Mouse (Mus musculus) layer of hippocampus, adult 11-12 months (tissue): ENCODE data around the gene Gm11168.
"Not testable (repeated sequence)": the region's sequence is repeated elsewhere in the genome, so short reads cannot be mapped to it uniquely, and the experiment has no call there.

Source experiments
- DNase-seq: peaks from one replicate; pipeline ENCODE4 v3.0.0; 2022; ENCODE audit warnings: low spot score

The Gm11168 gene

DNA sequence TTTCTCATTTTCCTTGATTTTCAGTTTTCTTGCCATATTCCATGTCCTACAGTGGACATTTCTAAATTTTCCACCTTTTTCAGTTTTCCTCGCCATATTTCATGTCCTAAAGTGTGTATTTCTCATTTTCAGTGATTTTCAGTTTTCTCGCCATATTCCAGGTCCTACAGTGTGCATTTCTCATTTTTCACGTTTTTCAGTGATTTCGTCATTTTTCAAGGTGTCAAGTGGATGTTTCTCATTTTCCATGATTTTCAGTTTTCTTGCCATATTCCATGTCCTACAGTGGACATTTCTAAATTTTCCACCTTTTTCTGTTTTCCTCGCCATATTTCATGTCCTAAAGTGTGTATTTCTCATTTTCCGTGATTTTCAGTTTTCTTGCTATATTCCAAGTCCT is 22.5 kb downstream of the Gm11168 start:
- peak; percentile 64 for DNase-seq

DNA sequence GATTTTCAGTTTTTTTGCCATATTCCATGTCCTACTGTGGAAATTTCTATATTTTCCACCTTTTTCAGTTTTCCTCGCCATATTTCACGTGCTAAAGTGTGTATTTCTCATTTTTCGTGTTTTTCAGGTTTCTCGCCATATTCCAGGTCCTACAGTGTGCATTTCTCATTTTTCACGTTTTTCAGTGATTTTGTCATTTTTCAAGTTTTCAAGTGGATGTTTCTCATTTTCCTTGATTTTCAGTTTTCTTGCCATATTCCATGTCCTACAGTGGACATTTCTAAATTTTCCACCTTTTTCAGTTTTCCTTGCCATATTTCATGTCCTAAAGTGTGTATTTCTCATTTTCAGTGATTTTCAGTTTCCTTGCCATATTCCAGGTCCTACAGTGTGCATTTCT is 23.0 kb downstream of the Gm11168 start:
- not testable (repeated sequence) for DNase-seq

DNA sequence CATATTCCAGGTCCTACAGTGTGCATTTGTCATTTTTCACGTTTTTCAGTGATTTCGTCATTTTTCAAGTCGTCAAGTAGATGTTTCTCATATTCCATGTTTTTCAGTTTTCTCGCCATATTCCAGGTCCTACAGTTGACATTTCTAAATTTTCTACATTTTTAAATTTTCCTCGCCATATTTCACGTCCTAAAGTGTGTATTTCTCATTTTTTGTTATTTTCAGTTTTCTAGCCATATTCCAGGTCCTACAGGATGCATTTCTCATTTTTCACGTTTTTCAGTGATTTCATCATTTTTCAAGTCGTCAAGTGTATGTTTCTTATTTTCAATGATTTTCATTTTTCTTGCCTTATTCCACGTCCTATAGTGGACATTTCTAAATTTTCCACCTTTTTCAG is 23.6 kb downstream of the Gm11168 start:
- DNase-seq = not testable (repeated sequence)

DNA sequence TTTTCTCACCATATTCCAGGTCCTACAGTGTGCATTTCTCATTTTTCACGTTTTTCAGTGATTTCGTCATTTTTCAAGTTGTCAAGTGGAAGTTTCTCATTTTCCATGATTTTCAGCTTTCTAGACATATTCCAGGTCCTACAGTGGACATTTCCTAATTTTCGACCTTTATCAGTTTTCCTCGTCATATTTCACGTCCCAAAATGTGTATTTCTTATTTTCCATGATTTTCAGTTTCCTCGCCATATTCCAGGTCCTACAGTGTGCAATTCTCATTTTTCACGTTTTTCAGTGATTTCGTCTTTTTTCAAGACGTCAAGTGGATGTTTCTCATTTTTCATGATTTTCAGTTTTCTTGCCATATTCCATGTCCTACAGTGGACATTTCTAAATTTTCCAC is 24.1 kb downstream of the Gm11168 start:
- not testable (repeated sequence) for DNase-seq

DNA sequence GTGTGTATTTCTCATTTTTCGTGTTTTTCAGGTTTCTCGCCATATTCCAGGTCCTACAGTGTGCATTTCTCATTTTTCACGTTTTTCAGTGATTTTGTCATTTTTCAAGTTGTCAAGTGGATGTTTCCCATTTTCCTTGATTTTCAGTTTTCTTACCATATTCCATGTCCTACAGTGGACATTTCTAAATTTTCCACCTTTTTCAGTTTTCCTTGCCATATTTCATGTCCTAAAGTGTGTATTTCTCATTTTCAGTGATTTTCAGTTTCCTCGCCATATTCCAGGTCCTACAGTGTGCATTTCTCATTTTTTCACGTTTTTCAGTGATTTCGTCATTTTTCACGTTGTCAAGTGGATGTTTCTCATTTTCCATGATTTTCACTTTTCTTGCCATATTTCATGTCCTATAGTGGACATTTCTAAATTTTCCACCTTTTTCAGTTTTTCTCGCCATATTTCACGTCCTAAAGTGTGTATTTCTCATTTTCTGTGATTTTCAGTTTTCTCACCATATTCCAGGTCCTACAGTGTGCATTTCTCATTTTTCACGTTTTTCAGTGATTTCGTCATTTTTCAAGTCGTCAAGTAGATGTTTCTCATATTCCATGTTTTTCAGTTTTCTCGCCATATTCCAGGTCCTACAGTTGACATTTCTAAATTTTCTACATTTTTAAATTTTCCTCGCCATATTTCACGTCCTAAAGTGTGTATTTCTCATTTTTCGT is 26.3 kb downstream of the Gm11168 start:
- peak; percentile 27 for DNase-seq

DNA sequence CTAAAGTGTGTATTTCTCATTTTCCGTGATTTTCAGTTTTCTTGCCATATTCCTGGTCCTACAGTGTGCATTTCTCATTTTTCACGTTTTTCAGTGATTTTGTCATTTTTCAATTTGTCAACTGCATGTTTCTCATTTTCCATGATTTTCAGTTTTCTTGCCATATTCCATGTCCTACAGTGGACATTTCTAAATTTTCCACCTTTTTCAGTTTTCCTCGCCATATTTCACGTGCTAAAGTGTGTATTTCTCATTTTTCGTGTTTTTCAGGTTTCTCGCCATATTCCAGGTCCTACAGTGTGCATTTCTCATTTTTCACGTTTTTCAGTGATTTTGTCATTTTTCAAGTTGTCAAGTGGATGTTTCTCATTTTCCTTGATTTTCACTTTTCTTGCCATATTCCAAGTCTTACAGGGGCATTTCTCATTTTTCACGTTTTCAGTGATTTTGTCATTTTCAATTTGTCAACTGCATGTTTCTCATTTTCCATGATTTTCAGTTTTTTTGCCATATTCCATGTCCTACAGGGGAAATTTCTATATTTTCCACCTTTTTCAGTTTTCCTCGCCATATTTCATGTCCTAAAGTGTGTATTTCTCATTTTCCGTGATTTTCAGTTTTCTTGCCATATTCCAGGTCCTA is 27.7 kb downstream of the Gm11168 start:
- not testable (repeated sequence) for DNase-seq

DNA sequence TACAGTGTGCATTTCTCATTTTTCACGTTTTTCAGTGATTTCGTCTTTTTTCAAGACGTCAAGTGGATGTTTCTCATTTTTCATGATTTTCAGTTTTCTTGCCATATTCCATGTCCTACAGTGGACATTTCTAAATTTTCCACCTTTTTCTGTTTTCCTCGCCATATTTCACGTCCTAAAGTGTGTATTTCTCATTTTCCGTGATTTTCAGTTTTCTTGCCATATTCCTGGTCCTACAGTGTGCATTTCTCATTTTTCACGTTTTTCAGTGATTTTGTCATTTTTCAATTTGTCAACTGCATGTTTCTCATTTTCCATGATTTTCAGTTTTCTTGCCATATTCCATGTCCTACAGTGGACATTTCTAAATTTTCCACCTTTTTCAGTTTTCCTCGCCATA is 31.2 kb downstream of the Gm11168 start, which contains the start of gene Gm17535:
TSS of gene Gm17535 (plus strand) at position 301 of the 400 bp plus-strand sequence.
- DNase-seq = not testable (repeated sequence)

DNA sequence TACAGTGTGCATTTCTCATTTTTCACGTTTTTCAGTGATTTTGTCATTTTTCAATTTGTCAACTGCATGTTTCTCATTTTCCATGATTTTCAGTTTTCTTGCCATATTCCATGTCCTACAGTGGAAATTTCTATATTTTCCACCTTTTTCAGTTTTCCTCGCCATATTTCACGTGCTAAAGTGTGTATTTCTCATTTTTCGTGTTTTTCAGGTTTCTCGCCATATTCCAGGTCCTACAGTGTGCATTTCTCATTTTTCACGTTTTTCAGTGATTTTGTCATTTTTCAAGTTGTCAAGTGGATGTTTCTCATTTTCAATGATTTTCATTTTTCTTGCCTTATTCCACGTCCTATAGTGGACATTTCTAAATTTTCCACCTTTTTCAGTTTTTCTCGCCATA is 33.4 kb downstream of the Gm11168 start, which contains the start of gene Gm10715:
TSS of gene Gm10715 (plus strand) at position 301 of the 400 bp plus-strand sequence.
- DNase-seq = not testable (repeated sequence)

DNA sequence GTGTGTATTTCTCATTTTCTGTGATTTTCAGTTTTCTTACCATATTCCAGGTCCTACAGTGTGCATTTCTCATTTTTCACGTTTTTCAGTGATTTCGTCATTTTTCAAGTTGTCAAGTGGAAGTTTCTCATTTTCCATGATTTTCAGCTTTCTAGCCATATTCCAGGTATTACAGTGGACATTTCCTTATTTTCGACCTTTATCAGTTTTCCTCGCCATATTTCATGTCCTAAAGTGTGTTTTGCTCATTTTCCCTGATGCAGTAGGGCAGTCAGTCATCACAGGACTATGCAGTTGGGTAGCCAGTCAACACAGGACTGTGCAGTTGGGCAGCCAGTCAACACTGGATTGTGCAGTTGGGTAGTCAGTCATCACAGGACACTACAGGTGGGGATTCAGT is 35.0 kb downstream of the Gm11168 start:
- DNase-seq = not testable (repeated sequence)
